Mouse (Mus musculus): ENCODE measurements around the gene Itgb1bp1. TPM values are rescaled to one million over a fixed set of nuclear protein-coding genes. Genes with fewer than 3 reads are reported as not detected.
A peak's percentile ranks its signal among the peaks of the same experiment; 100 is the strongest.

Itgb1bp1 gene
- polyA plus RNA-seq, 1 experiment from 2014 or later = 50.2 TPM

DNA sequence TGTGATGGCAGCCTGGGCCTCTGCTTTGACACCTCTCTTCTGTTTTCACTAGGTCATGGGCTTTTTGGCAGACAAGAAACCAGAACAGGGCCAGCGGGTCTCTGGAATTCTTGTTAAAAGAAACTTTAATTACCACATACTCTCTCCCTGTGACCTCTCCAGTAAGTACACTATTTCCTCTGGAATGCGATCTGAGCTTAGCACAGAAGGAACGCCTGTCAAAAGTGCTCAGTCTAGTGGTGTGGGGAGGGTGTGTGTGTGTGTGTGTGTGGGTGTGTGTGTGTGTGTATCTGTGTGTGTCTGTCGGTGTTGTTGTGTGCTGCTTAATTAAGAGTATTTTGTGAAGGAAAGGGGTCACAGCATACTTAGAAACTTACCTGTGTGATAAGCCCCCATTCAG, 20.6 kb upstream of the Itgb1bp1 start:
- ATAC-seq (ENCODE audit: low read depth) = no peak
- Histone ChIP-seq H3K4me3 (ENCODE audit: low read length) (no peak overlapping the region), H3K9ac (ENCODE audit: low read length) (no peak overlapping the region), H3K27me3 (ENCODE audit: control insufficient read depth, insufficient read depth, low read depth, low read length) (no peaks in the 10 kb centered on the region), H3K36me3 (ENCODE audit: control insufficient read depth, insufficient read depth, low read length) (peaks cover 60% of the 10 kb centered on the region), H3K27ac (ENCODE audit: low read length) (no peak overlapping the region), H3K4me1 (replicated peaks; ENCODE audit: control insufficient read depth, insufficient read depth, low read length) (no peaks in the 10 kb centered on the region), H3K4me2 (ENCODE audit: low read depth, low read length) (no peak overlapping the region), H3K9me3 (ENCODE audit: control insufficient read depth, low read length) (no peaks in the 10 kb centered on the region)
- 77% methylated on average over 4 of the region's 4 CpGs for WGBS

DNA sequence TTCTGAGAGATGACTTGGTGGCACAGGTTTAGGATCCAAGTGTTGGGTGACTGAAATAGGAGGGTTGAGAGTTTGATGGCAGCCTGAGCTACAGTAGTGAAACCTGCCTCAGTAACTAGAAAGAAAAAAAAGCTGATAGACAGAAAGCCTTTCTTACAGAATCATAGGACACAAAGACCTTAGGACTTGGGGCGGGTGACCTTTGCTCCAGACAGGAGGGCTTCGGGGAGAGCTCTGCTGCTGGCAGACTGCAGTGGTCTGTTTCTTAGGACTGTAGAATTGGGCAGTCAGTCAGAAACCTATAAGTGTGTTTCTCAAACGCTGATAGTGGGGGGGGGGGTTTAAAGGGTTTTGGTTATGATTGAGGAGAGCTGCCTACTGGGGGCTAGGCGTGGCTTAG, 19.7 kb upstream of the Itgb1bp1 start:
- Histone ChIP-seq H3K36me3 (ENCODE audit: control insufficient read depth, insufficient read depth, low read length) (peaks cover 53% of the 10 kb centered on the region), H3K27ac (ENCODE audit: low read length) (no peak overlapping the region), H3K4me1 (replicated peaks; ENCODE audit: control insufficient read depth, insufficient read depth, low read length) (no peaks in the 10 kb centered on the region), H3K4me2 (ENCODE audit: low read depth, low read length) (no peak overlapping the region), H3K4me3 (ENCODE audit: low read length) (no peak overlapping the region), H3K9me3 (ENCODE audit: control insufficient read depth, low read length) (no peaks in the 10 kb centered on the region), H3K27me3 (ENCODE audit: control insufficient read depth, insufficient read depth, low read depth, low read length) (no peaks in the 10 kb centered on the region), H3K9ac (ENCODE audit: low read length) (no peak overlapping the region)
- 93% methylated on average over 4 of the region's 4 CpGs for WGBS
- no peak for ATAC-seq (ENCODE audit: low read depth)

DNA sequence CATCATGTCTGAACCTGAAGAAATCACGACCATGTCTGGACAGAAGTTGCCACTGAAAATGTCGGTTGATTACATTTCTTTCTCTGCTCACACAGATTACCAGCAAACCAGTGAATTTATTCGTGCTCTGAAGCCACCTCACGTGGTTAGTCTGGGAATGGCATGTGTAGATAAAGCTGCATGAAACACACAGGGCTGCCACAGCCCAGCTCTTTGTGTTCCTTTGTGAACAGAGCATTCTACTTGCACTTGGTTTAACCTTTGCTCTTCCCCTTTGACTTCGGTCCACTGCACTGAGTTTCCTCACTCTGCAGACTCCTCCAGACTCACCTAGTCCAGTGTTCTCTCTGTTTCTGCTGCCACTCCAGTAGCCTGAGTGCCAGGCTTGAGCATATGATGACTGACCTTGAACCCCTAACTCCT, 16.3 kb upstream of the Itgb1bp1 start:
- Histone ChIP-seq H3K4me3 (ENCODE audit: low read length) (no peak overlapping the region), H3K36me3 (ENCODE audit: control insufficient read depth, insufficient read depth, low read length) (peaks cover 53% of the 10 kb centered on the region), H3K9me3 (ENCODE audit: control insufficient read depth, low read length) (no peaks in the 10 kb centered on the region), H3K27ac (ENCODE audit: low read length) (no peak overlapping the region), H3K4me2 (ENCODE audit: low read depth, low read length) (no peak overlapping the region), H3K27me3 (ENCODE audit: control insufficient read depth, insufficient read depth, low read depth, low read length) (no peaks in the 10 kb centered on the region), H3K4me1 (replicated peaks; ENCODE audit: control insufficient read depth, insufficient read depth, low read length) (no peaks in the 10 kb centered on the region), H3K9ac (ENCODE audit: low read length) (no peak overlapping the region)
- no peak for ATAC-seq (ENCODE audit: low read depth)
- WGBS = 77% methylated on average over 5 of the region's 5 CpGs

DNA sequence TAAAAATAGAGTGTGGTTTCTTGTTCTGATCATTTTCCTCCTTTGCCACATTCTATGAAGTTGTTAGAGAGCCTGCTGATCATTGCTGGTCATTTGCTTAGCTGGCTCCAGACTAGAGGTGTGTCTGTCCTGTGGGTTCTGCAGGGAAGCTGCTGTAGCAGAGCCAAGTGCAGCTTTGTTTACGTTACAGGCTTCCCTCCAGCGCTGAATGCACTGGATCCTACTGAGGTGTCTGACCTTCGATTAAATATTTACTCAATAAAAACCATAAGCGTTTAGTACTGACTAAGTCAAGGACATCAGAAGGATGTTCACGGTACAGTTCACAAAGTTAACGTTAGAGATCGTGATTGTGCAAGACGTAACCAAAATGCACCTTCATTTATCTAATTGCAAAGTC, 15.8 kb upstream of the Itgb1bp1 start:
- H3K9ac ChIP-seq (ENCODE audit: low read length) = no peak overlapping the region
- H3K36me3 ChIP-seq (ENCODE audit: control insufficient read depth, insufficient read depth, low read length) = peaks cover 56% of the 10 kb centered on the region
- no peaks in the 10 kb centered on the region for H3K9me3 ChIP-seq (ENCODE audit: control insufficient read depth, low read length)
- whole genome bisulfite sequencing = 52% methylated on average over 8 of the region's 8 CpGs
- H3K27me3 ChIP-seq (ENCODE audit: control insufficient read depth, insufficient read depth, low read depth, low read length) = no peaks in the 10 kb centered on the region
- ATAC-seq (ENCODE audit: low read depth) = no peak
- no peak overlapping the region for H3K4me2 ChIP-seq (ENCODE audit: low read depth, low read length)
- H3K4me1 ChIP-seq (replicated peaks; ENCODE audit: control insufficient read depth, insufficient read depth, low read length) = no peaks in the 10 kb centered on the region
- no peak overlapping the region for H3K4me3 ChIP-seq (ENCODE audit: low read length)
- no peak overlapping the region for H3K27ac ChIP-seq (ENCODE audit: low read length)

DNA sequence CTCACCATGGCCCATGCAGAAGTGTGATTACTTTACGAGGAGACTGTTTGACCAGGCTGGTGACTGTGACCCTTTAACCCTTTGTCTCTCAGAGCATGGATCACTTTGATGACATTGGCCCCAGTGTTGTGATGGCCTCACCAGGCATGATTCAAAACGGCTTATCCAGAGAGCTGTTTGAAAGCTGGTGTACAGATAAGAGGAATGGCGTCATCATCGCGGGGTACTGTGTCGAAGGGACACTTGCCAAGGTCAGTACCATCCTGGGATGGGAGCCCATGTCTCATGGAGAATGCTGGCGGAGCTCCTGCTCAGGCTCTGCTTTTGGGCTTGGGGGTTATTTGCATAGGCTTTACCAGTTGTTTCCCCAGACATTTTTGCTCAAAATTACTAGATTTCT, 15.2 kb upstream of the Itgb1bp1 start:
- H3K4me1 ChIP-seq (replicated peaks; ENCODE audit: control insufficient read depth, insufficient read depth, low read length) = no peaks in the 10 kb centered on the region
- H3K4me2 ChIP-seq (ENCODE audit: low read depth, low read length) = no peak overlapping the region
- no peaks in the 10 kb centered on the region for H3K9me3 ChIP-seq (ENCODE audit: control insufficient read depth, low read length)
- peaks cover 56% of the 10 kb centered on the region for H3K36me3 ChIP-seq (ENCODE audit: control insufficient read depth, insufficient read depth, low read length)
- ATAC-seq (ENCODE audit: low read depth) = no peak
- no peak overlapping the region for H3K9ac ChIP-seq (ENCODE audit: low read length)
- no peak overlapping the region for H3K27ac ChIP-seq (ENCODE audit: low read length)
- no peak overlapping the region for H3K4me3 ChIP-seq (ENCODE audit: low read length)
- no peaks in the 10 kb centered on the region for H3K27me3 ChIP-seq (ENCODE audit: control insufficient read depth, insufficient read depth, low read depth, low read length)
- 70% methylated on average over 7 of the region's 7 CpGs for WGBS

DNA sequence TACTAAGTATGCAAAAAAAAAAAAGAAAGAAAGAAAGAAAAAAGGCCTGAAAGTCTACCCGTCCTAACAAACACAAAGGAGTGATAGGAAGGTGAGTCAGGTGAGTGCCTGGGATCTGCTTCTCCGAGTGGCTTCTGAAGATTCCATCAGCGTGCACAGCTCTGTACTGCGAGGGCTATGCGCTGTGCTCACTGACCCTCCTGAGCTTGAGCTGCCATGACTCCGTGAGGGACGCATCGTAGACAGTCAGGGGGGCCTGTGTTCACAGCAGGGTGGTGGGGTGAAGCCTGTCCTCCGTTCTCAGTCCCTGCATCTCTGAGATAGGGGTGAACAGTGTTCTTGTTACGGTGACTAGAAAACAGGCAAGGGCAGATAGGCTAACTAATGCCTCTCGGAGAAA, 12.8 kb upstream of the Itgb1bp1 start:
- H3K36me3 ChIP-seq (ENCODE audit: control insufficient read depth, insufficient read depth, low read length) = peaks cover 59% of the 10 kb centered on the region
- no peak overlapping the region for H3K4me2 ChIP-seq (ENCODE audit: low read depth, low read length)
- 93% methylated on average over 11 of the region's 11 CpGs for WGBS
- no peak for ATAC-seq (ENCODE audit: low read depth)
- no peak overlapping the region for H3K9ac ChIP-seq (ENCODE audit: low read length)
- no peaks in the 10 kb centered on the region for H3K9me3 ChIP-seq (ENCODE audit: control insufficient read depth, low read length)
- H3K27me3 ChIP-seq (ENCODE audit: control insufficient read depth, insufficient read depth, low read depth, low read length) = no peaks in the 10 kb centered on the region
- H3K4me1 ChIP-seq (replicated peaks; ENCODE audit: control insufficient read depth, insufficient read depth, low read length) = no peaks in the 10 kb centered on the region
- H3K4me3 ChIP-seq (ENCODE audit: low read length) = no peak overlapping the region
- no peak overlapping the region for H3K27ac ChIP-seq (ENCODE audit: low read length)

DNA sequence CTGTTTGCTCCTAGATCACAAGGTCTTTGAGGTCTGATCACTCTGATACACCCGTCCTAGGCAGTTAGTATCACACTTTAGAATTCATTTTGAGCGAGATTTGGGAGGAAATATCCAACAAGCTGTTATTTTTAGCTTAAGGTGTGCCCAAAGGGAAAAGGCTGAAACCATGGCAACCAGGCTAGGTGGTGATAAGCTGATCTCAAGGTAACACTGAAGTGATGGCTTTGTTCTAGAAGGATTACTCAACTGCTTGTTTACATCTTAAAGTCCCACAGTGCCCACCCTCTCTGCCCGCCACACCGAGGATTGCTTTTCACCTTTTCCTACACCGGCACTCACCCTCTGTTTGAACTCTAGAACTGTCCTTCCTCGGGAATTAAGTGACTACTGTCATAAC, 3.6 kb upstream of the Itgb1bp1 start:
- no peak overlapping the region for H3K4me3 ChIP-seq (ENCODE audit: low read length)
- H3K27ac ChIP-seq (ENCODE audit: low read length) = peak overlapping the region; percentile 78
- ATAC-seq (ENCODE audit: low read depth) = peak; percentile 27; the same call in 1 of the 2 replicates

DNA sequence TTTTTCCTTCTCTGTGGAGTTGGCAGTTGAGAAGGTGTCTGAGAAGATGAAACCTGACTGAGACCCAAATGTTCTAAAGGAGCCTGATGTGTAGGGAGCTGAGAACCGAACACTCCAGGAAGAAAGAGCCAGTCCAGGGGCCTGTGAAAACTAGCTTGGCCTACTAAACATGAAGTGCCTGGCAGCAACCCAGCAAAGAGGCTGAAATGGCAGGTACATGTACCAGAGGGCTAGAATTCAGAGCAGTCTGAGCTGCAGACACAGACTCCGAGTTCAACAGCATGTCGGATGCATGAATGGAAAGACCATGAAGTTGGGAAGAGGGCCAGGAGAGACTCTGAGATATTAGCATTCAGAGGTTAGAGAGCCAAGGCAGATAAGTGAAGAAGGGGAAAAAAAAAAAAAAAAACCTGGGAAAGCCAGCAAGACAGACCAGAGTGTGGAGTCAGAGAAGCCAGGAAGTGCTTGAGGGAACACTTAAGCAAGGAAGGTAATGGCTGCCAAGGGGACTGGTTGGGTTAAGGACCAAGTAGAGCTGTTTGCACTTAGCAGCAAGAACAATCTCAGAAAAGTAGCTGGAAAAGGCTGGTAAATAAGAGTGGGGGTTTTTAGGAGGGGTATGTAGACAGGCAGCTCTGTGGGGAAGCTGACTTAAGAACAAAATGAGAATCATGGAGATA, 2.8 kb upstream of the Itgb1bp1 start:
- Histone ChIP-seq H3K4me2 (ENCODE audit: low read depth, low read length) (peak overlapping the region; percentile 26), H3K4me3 (ENCODE audit: low read length) (no peak overlapping the region), H3K27ac (ENCODE audit: low read length) (peak overlapping the region; percentile 78), H3K27me3 (ENCODE audit: control insufficient read depth, insufficient read depth, low read depth, low read length) (no peaks in the 10 kb centered on the region), H3K9ac (ENCODE audit: low read length) (no peak overlapping the region), H3K4me1 (replicated peaks; ENCODE audit: control insufficient read depth, insufficient read depth, low read length) (peaks cover 23% of the 10 kb centered on the region), H3K36me3 (ENCODE audit: control insufficient read depth, insufficient read depth, low read length) (peaks cover 14% of the 10 kb centered on the region), H3K9me3 (ENCODE audit: control insufficient read depth, low read length) (no peaks in the 10 kb centered on the region)
- ATAC-seq (ENCODE audit: low read depth) = peak; percentile 44
- 62% methylated on average over 3 of the region's 3 CpGs for WGBS

More for the DNA sequence above, 3.6 kb upstream of the Itgb1bp1 start:
- no peaks in the 10 kb centered on the region for H3K9me3 ChIP-seq (ENCODE audit: control insufficient read depth, low read length)
- 53% methylated on average over 6 of the region's 6 CpGs for WGBS
- peaks cover 17% of the 10 kb centered on the region for H3K36me3 ChIP-seq (ENCODE audit: control insufficient read depth, insufficient read depth, low read length)
- peak overlapping the region; percentile 19 for H3K4me2 ChIP-seq (ENCODE audit: low read depth, low read length)
- no peaks in the 10 kb centered on the region for H3K27me3 ChIP-seq (ENCODE audit: control insufficient read depth, insufficient read depth, low read depth, low read length)
- H3K9ac ChIP-seq (ENCODE audit: low read length) = no peak overlapping the region
- H3K4me1 ChIP-seq (replicated peaks; ENCODE audit: control insufficient read depth, insufficient read depth, low read length) = peaks cover 23% of the 10 kb centered on the region

DNA sequence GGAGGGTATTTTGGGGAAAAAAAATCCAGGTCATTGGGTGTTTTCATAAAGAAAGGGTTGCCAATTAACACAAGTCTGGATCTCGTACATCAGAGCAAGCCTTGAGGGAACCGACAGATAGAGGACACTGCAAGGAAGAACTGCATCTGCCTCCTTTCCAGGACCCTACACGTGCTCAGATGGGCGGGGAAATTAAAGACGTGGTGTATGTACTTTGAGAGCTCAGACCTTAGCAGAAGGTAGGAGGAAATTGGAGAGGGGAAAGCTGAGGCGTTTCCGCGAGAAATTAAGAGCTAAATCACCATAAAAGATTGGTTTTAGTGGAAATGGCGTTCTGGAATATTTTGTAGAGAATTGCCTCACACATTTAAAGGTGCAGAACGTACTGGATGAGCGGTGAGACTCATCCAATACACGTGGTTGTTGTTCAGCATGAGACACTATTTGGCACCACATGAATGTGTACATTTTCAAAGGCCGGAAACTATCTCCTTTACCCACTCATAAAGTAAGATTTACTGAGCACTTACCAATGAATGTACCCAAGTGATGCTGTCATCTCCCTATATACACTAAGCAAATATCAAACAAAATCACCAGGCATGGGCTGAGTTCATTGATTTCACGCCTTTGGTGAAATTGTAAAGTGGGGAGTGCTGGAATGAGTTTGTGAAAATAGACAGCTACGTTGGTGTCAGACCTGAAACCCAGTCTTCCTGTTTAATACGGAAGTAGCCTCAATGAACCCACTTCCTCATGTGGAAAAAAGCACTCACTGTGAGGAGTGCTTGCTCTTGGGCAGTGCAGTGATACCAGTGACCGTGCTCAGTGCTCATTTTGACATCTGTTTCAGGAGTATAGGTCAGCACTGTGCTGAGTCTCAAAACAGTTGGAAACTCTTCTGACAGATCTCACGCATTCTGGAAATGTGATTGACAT, 897 bp upstream of the Itgb1bp1 start:
- Histone ChIP-seq H3K4me2 (ENCODE audit: low read depth, low read length) (peak overlapping the region; percentile 89), H3K4me3 (ENCODE audit: low read length) (peak overlapping the region; percentile 94), H3K36me3 (ENCODE audit: control insufficient read depth, insufficient read depth, low read length) (peaks cover 3% of the 10 kb centered on the region; the same call in 1 of the 2 replicates), H3K4me1 (replicated peaks; ENCODE audit: control insufficient read depth, insufficient read depth, low read length) (peaks cover 23% of the 10 kb centered on the region), H3K9ac (ENCODE audit: low read length) (peak overlapping the region; percentile 97), H3K27ac (ENCODE audit: low read length) (peak overlapping the region; percentile 90), H3K9me3 (ENCODE audit: control insufficient read depth, low read length) (no peaks in the 10 kb centered on the region), H3K27me3 (ENCODE audit: control insufficient read depth, insufficient read depth, low read depth, low read length) (no peaks in the 10 kb centered on the region)
- ATAC-seq (ENCODE audit: low read depth) = no peak
- 25% methylated on average over 18 of the region's 18 CpGs for WGBS
